Mouse (Mus musculus): ENCODE measurements around the gene Stk35. TPM values are rescaled to one million over a fixed set of nuclear protein-coding genes. Genes with fewer than 3 reads are reported as not detected.

Stk35 gene
- polyA plus RNA-seq, 1 experiment, result 12.9 TPM

GRCm38 (mm10) chr2:129815076-129815475 is 14.8 kb downstream of the Stk35 start:
- Histone ChIP-seq H3K27me3 (ENCODE audit: control insufficient read depth, insufficient read depth, insufficient read length) (no peaks in the 10 kb centered on the region), H3K79me2 (ENCODE audit: control insufficient read depth, insufficient read depth) (peaks cover 100% of the 10 kb centered on the region), H3ac (ENCODE audit: control insufficient read depth, insufficient read length, low read depth) (no peak overlapping the region), H3K4me3 (ENCODE audit: insufficient read depth, poor library complexity, severe bottlenecking) (no peak overlapping the region), H3K36me3 (ENCODE audit: control insufficient read depth, insufficient read depth) (peaks cover 76% of the 10 kb centered on the region), H3K79me3 (ENCODE audit: low read depth) (peaks cover 93% of the 10 kb centered on the region)
- no peak for TF ChIP-seq CTCF (IDR thresholded peaks at IDR 0.05; ENCODE audit: control insufficient read depth, insufficient read depth, insufficient read length)
- no peak for TF ChIP-seq MYOD1 (IDR thresholded peaks at IDR 0.05; ENCODE audit: control insufficient read depth, insufficient read length, low read depth)
- no peak for TF ChIP-seq FOSL1 (IDR thresholded peaks at IDR 0.05; ENCODE audit: insufficient read depth, low read length, poor library complexity, severe bottlenecking)
- no peak for TF ChIP-seq MYOG (IDR thresholded peaks at IDR 0.05; ENCODE audit: control insufficient read depth, extremely low read depth, insufficient read length)
- no peak for TF ChIP-seq CEBPB (IDR thresholded peaks at IDR 0.05; ENCODE audit: low read depth)
- TF ChIP-seq USF1 (IDR thresholded peaks at IDR 0.05; ENCODE audit: low read depth), result no peak
- no peak for TF ChIP-seq MAX (IDR thresholded peaks at IDR 0.05)

GRCm38 (mm10) chr2:129817603-129818257 is 17.4 kb downstream of the Stk35 start:
- Histone ChIP-seq H3K79me3 (ENCODE audit: low read depth) (peaks cover 93% of the 10 kb centered on the region), H3K4me3 (ENCODE audit: insufficient read depth, poor library complexity, severe bottlenecking) (no peak overlapping the region), H3K36me3 (ENCODE audit: control insufficient read depth, insufficient read depth) (peaks cover 76% of the 10 kb centered on the region), H3ac (ENCODE audit: control insufficient read depth, insufficient read length, low read depth) (no peak overlapping the region), H3K79me2 (ENCODE audit: control insufficient read depth, insufficient read depth) (peaks cover 100% of the 10 kb centered on the region), H3K27me3 (ENCODE audit: control insufficient read depth, insufficient read depth, insufficient read length) (no peaks in the 10 kb centered on the region)
- TF ChIP-seq CEBPB (IDR thresholded peaks at IDR 0.05; ENCODE audit: low read depth), result no peak
- no peak for TF ChIP-seq MYOD1 (IDR thresholded peaks at IDR 0.05; ENCODE audit: control insufficient read depth, insufficient read length, low read depth)
- no peak for TF ChIP-seq FOSL1 (IDR thresholded peaks at IDR 0.05; ENCODE audit: insufficient read depth, low read length, poor library complexity, severe bottlenecking)
- TF ChIP-seq MYOG (IDR thresholded peaks at IDR 0.05; ENCODE audit: control insufficient read depth, extremely low read depth, insufficient read length), result no peak
- TF ChIP-seq MAX (IDR thresholded peaks at IDR 0.05), result no peak
- TF ChIP-seq CTCF (IDR thresholded peaks at IDR 0.05; ENCODE audit: control insufficient read depth, insufficient read depth, insufficient read length), result no peak
- no peak for TF ChIP-seq USF1 (IDR thresholded peaks at IDR 0.05; ENCODE audit: low read depth)

GRCm38 (mm10) chr2:129818868-129819267 is 18.6 kb downstream of the Stk35 start:
- Histone ChIP-seq H3ac (ENCODE audit: control insufficient read depth, insufficient read length, low read depth) (no peak overlapping the region), H3K4me3 (ENCODE audit: insufficient read depth, poor library complexity, severe bottlenecking) (no peak overlapping the region), H3K27me3 (ENCODE audit: control insufficient read depth, insufficient read depth, insufficient read length) (no peaks in the 10 kb centered on the region), H3K79me2 (ENCODE audit: control insufficient read depth, insufficient read depth) (peaks cover 98% of the 10 kb centered on the region), H3K79me3 (ENCODE audit: low read depth) (peaks cover 90% of the 10 kb centered on the region), H3K36me3 (ENCODE audit: control insufficient read depth, insufficient read depth) (peaks cover 78% of the 10 kb centered on the region)
- TF ChIP-seq MYOG (IDR thresholded peaks at IDR 0.05; ENCODE audit: control insufficient read depth, extremely low read depth, insufficient read length) (no peak), CTCF (IDR thresholded peaks at IDR 0.05; ENCODE audit: control insufficient read depth, insufficient read depth, insufficient read length) (no peak), FOSL1 (IDR thresholded peaks at IDR 0.05; ENCODE audit: insufficient read depth, low read length, poor library complexity, severe bottlenecking) (no peak), CEBPB (IDR thresholded peaks at IDR 0.05; ENCODE audit: low read depth) (no peak), MYOD1 (IDR thresholded peaks at IDR 0.05; ENCODE audit: control insufficient read depth, insufficient read length, low read depth) (no peak), USF1 (IDR thresholded peaks at IDR 0.05; ENCODE audit: low read depth) (no peak), MAX (IDR thresholded peaks at IDR 0.05) (no peak)

DNA sequence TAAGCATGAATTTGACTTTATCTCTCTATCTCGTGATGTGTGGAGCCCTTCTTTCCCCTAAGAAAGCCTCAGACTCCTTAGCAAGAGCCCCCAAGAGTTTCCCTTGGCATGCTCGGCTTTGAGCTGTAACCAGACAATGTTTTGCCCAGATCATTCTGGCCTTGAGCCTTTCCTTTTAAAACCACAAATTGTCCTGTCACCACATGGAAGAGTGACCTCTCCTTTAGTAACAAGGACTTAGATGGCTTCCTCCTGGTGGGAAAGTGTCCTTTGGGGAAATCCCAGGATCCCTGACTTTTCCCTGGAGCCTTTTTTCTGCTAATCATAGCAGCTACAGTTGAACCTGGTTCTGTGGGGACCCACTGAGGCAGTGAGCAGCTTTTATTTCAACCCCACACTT is 19.2 kb downstream of the Stk35 start:
- peaks cover 88% of the 10 kb centered on the region for H3K79me3 ChIP-seq (ENCODE audit: low read depth)
- TF ChIP-seq MAX (IDR thresholded peaks at IDR 0.05), result no peak
- TF ChIP-seq CEBPB (IDR thresholded peaks at IDR 0.05; ENCODE audit: low read depth), result no peak
- no peak for TF ChIP-seq USF1 (IDR thresholded peaks at IDR 0.05; ENCODE audit: low read depth)
- TF ChIP-seq MYOG (IDR thresholded peaks at IDR 0.05; ENCODE audit: control insufficient read depth, extremely low read depth, insufficient read length), result no peak
- no peak for TF ChIP-seq FOSL1 (IDR thresholded peaks at IDR 0.05; ENCODE audit: insufficient read depth, low read length, poor library complexity, severe bottlenecking)
- no peak for TF ChIP-seq MYOD1 (IDR thresholded peaks at IDR 0.05; ENCODE audit: control insufficient read depth, insufficient read length, low read depth)
- no peak for TF ChIP-seq CTCF (IDR thresholded peaks at IDR 0.05; ENCODE audit: control insufficient read depth, insufficient read depth, insufficient read length)
- H3K27me3 ChIP-seq (ENCODE audit: control insufficient read depth, insufficient read depth, insufficient read length), result no peaks in the 10 kb centered on the region
- no peak overlapping the region for H3K4me3 ChIP-seq (ENCODE audit: insufficient read depth, poor library complexity, severe bottlenecking)
- H3K36me3 ChIP-seq (ENCODE audit: control insufficient read depth, insufficient read depth), result peaks cover 72% of the 10 kb centered on the region
- H3K79me2 ChIP-seq (ENCODE audit: control insufficient read depth, insufficient read depth), result peaks cover 98% of the 10 kb centered on the region
- H3ac ChIP-seq (ENCODE audit: control insufficient read depth, insufficient read length, low read depth), result no peak overlapping the region

GRCm38 (mm10) chr2:129819951-129820350 is 19.6 kb downstream of the Stk35 start:
- Histone ChIP-seq H3K4me3 (ENCODE audit: insufficient read depth, poor library complexity, severe bottlenecking) (no peak overlapping the region), H3ac (ENCODE audit: control insufficient read depth, insufficient read length, low read depth) (no peak overlapping the region), H3K79me3 (ENCODE audit: low read depth) (peaks cover 84% of the 10 kb centered on the region), H3K79me2 (ENCODE audit: control insufficient read depth, insufficient read depth) (peaks cover 97% of the 10 kb centered on the region), H3K36me3 (ENCODE audit: control insufficient read depth, insufficient read depth) (peaks cover 68% of the 10 kb centered on the region), H3K27me3 (ENCODE audit: control insufficient read depth, insufficient read depth, insufficient read length) (no peaks in the 10 kb centered on the region)
- TF ChIP-seq CTCF (IDR thresholded peaks at IDR 0.05; ENCODE audit: control insufficient read depth, insufficient read depth, insufficient read length) (no peak), USF1 (IDR thresholded peaks at IDR 0.05; ENCODE audit: low read depth) (no peak), MYOD1 (IDR thresholded peaks at IDR 0.05; ENCODE audit: control insufficient read depth, insufficient read length, low read depth) (no peak), MYOG (IDR thresholded peaks at IDR 0.05; ENCODE audit: control insufficient read depth, extremely low read depth, insufficient read length) (no peak), MAX (IDR thresholded peaks at IDR 0.05) (no peak), CEBPB (IDR thresholded peaks at IDR 0.05; ENCODE audit: low read depth) (no peak)
